Mouse (Mus musculus): ENCODE data around the gene 4933434E20Rik.

4933434E20Rik gene

GRCm38 (mm10) chr3:90081365-90082240 lies 30.2 kb downstream of the 4933434E20Rik start:
- peak; percentile 65 for DNase-seq (ENCODE audit: low read depth)

GRCm38 (mm10) chr3:90083034-90083433 lies 31.6 kb downstream of the 4933434E20Rik start:
- peak; percentile 50 for DNase-seq (ENCODE audit: low read depth)

- peak; percentile 35 for DNase-seq (ENCODE audit: low read depth)
Observed at GRCm38 (mm10) chr3:90083698-90084324, 32.4 kb downstream of the 4933434E20Rik start.

GRCm38 (mm10) chr3:90084790-90085189 lies 33.4 kb downstream of the 4933434E20Rik start:
- no peak for DNase-seq (ENCODE audit: low read depth)

GRCm38 (mm10) chr3:90085281-90085680 lies 33.8 kb downstream of the 4933434E20Rik start:
- DNase-seq (ENCODE audit: low read depth) = no peak

GRCm38 (mm10) chr3:90086068-90086467 lies 34.6 kb downstream of the 4933434E20Rik start:
- peak; percentile 34 for DNase-seq (ENCODE audit: low read depth)

- DNase-seq (ENCODE audit: low read depth) = no peak
Observed at GRCm38 (mm10) chr3:90088617-90089016, 37.2 kb downstream of the 4933434E20Rik start.

- no peak for DNase-seq (ENCODE audit: low read depth)
Observed at GRCm38 (mm10) chr3:90090892-90091291, 39.5 kb downstream of the 4933434E20Rik start.

- DNase-seq (ENCODE audit: low read depth) = no peak
Observed at GRCm38 (mm10) chr3:90094453-90094852, 43.0 kb downstream of the 4933434E20Rik start.

- no peak for DNase-seq (ENCODE audit: low read depth)
Observed at GRCm38 (mm10) chr3:90097928-90098327, 46.5 kb downstream of the 4933434E20Rik start.

- no peak for DNase-seq (ENCODE audit: low read depth)
Observed at GRCm38 (mm10) chr3:90101010-90101409, 49.6 kb downstream of the 4933434E20Rik start.

- DNase-seq (ENCODE audit: low read depth) = peak; percentile 42
Observed at GRCm38 (mm10) chr3:90101673-90102072, 50.2 kb downstream of the 4933434E20Rik start.

GRCm38 (mm10) chr3:90102239-90102638 lies 50.8 kb downstream of the 4933434E20Rik start:
- no peak for DNase-seq (ENCODE audit: low read depth)

GRCm38 (mm10) chr3:90103176-90103575 lies 51.7 kb downstream of the 4933434E20Rik start:
- no peak for DNase-seq (ENCODE audit: low read depth)

- no peak for DNase-seq (ENCODE audit: low read depth)
Observed at GRCm38 (mm10) chr3:90103938-90104337, 52.5 kb downstream of the 4933434E20Rik start, which contains the start of gene Nup210l. TSS of gene Nup210l (plus strand) at chr3:90104132.

GRCm38 (mm10) chr3:90111706-90112105 lies 60.3 kb downstream of the 4933434E20Rik start:
- no peak for DNase-seq (ENCODE audit: low read depth)

GRCm38 (mm10) chr3:90114342-90114741 lies 62.9 kb downstream of the 4933434E20Rik start:
- DNase-seq (ENCODE audit: low read depth) = peak; percentile 40

GRCm38 (mm10) chr3:90115526-90115925 lies 64.1 kb downstream of the 4933434E20Rik start:
- no peak for DNase-seq (ENCODE audit: low read depth)

Data from naive thymus-derived CD4-positive, alpha-beta T cell, adult 2 months (primary cell).